Mouse (Mus musculus): ENCODE results near the gene Shc2.

GRCm38 (mm10) chr10:79581501-79581900 lies 56.2 kb downstream of the Shc2 start:
- TF ChIP-seq CHD2 (IDR thresholded peaks at IDR 0.05; ENCODE audit: low read depth, low read length) (no peak), HCFC1 (IDR thresholded peaks at IDR 0.05; ENCODE audit: borderline replicate concordance, insufficient read depth, low read length) (no peak), MAFK (IDR thresholded peaks at IDR 0.05; ENCODE audit: insufficient read depth, low read depth, low read length) (no peak), ZC3H11A (IDR thresholded peaks at IDR 0.05; ENCODE audit: borderline replicate concordance, low read depth, low read length) (no peak), ZNF384 (IDR thresholded peaks at IDR 0.05; ENCODE audit: low read depth, low read length) (no peak)

All from ES-E14 (cell line).